Mouse (Mus musculus) left cerebral cortex, postnatal 14 days (tissue): ENCODE data around the gene Tctex1d1. TPM values are rescaled to one million over a fixed set of nuclear protein-coding genes. Genes with fewer than 3 reads are reported as not detected.

Source experiments
- DNase-seq, 2 experiments: peaks; one replicate each; pipeline ENCODE4 v3.0.0; 2021 to 2022; ENCODE audit warnings: low spot score in 2 of 2, mixed read lengths in 1 of 2
- intact Hi-C: fragments of 180-260 bp; cut with DNase I; formaldehyde crosslinking; loops from one replicate; pipeline ENCODE4 v1.15.1; 2025
- total RNA-seq, 2 experiments: library from RNA; stranded (reverse); gene quantifications; 2 replicates each; pipeline ENCODE4 v1.2.3; 2021

Tctex1d1 gene
- total RNA-seq, 2 experiments from 2014 or later: 0.66 to 0.72 TPM

DNA sequence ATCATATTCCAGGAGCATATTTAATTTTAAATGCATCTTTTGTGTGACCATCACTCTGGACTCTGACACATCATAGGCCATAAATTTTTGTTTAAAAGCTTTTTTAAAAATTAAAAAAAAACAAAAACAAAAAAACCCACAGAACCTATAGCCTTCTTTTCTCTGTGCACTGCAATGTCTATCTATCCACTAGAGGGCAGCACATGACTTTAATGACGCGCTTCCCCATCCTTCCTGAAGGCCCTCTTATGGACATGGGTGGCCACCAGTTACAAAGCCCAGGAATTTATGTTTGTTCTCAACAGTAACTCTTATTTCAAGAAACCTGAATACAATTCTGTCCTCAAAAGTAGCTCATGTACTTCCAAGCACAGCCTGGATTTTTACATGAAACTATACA is 8.5 kb downstream of the Tctex1d1 start:
- intact Hi-C loops: loop anchor here (2.0 to 10.0 kb wide), 3 partner anchors 128 to 358 kb away; partner anchors contain the start of genes Mier1 and Wdr78
- peak; percentile 80 to 84 for DNase-seq

DNA sequence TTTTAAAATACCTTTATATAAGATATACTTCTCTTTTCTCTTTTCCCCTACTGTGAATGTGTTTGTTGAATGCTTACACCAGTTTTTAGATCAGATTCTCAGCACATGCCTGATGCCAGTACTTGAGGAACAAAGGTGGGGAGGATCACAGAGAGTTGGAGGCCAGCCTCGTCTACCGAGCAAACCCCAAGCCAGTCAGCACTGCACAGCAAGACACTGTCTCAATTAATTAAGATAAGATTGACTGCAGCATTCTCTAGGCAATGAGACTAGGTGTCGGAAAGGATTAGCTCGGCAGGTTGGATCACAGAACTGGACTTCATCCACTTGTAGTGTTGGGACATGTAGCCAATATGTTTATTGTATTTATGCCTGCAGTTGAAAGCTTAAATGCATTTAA is 8.9 kb downstream of the Tctex1d1 start:
- DNase-seq: no peak
- intact Hi-C loops: loop anchor here (2.0 to 10.0 kb wide), 3 partner anchors 127 to 357 kb away; partner anchors contain the start of genes Mier1 and Wdr78

DNA sequence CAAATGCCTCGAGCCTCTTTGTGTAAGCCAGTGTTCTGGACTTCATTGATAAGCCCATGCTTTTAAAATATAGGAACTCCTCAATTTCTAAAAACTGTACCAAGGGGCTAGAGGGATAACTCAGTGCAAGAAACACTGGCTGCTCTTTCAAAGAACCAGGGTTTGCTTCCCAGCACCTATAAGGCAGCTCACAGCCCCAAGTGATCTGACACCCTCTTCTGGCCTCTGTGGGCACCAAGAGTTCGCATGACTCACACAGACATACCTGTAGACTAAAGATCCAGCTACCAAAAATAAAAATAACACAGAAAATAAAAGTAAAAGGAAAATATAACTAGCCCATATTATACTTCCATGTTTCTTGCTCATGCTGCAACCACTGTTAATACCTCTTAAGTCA is 9.3 kb downstream of the Tctex1d1 start:
- intact Hi-C loops: loop anchor here (2.0 to 10.0 kb wide), 3 partner anchors 127 to 357 kb away; partner anchors contain the start of genes Mier1 and Wdr78
- no peak for DNase-seq

DNA sequence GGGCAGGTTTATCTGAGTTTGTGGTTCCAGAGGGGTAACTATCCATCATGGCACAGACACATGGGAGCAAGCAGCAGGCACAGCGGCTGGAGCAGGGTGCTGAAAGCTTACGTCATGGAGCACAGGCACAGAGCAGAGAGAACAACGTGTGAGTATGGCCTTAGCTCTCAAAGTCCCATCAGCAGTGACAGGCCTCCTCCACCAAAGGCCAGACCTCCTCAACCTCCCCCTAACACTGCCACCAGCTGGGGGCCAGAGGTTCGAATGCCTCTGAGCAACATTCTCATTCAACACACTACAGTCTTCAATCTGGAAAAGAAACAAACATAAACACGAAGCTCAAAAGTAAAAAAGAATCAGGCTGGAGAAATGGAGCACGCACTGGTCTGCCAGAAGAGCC is 10.1 kb downstream of the Tctex1d1 start:
- no peak for DNase-seq
- intact Hi-C loops: loop anchor here (10.0 kb wide), 2 partner anchors 126 to 356 kb away; partner anchors contain the start of genes Mier1 and Wdr78

DNA sequence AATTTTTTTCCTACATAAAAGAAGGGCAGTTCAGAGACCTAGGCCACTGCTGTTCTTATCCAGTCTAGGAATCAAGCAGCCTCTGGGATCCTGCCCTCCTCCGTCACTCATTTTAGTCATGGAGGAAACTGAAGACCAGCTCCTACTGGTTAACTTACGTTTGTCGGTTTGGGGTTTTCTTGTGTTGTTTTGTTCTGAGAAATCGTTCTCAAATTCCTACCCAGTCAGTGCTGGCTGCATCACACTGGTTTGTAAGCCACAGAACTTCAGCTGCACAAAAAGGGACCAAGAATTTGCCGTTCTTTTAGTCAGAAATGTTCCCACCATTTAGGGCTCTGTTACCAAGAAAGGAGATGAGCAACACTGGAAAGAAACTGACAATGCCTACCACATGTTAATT is 11.0 kb downstream of the Tctex1d1 start:
- DNase-seq: no peak
- intact Hi-C loops: loop anchor here (10.0 kb wide), 2 partner anchors 125 to 355 kb away; partner anchors contain the start of genes Mier1 and Wdr78

DNA sequence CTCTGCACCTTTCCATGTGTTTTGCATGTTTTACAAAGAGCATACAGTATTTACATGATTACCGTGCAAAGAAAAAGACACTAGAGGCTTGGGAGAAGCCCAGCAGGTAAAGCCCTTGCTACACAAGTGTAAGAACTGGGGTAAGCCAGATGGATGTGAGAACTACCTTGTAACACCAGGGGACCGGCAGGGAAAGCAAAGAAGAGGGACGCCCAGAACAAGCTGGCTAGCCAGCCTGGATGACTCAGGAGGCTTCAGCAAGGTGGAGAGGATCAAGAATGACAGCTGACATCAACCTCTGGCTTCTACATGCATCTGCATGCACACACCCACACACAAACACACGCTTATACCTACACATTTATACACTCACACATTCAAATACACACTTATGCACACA is 11.6 kb downstream of the Tctex1d1 start:
- intact Hi-C loops: no loop called here
- no peak for DNase-seq

DNA sequence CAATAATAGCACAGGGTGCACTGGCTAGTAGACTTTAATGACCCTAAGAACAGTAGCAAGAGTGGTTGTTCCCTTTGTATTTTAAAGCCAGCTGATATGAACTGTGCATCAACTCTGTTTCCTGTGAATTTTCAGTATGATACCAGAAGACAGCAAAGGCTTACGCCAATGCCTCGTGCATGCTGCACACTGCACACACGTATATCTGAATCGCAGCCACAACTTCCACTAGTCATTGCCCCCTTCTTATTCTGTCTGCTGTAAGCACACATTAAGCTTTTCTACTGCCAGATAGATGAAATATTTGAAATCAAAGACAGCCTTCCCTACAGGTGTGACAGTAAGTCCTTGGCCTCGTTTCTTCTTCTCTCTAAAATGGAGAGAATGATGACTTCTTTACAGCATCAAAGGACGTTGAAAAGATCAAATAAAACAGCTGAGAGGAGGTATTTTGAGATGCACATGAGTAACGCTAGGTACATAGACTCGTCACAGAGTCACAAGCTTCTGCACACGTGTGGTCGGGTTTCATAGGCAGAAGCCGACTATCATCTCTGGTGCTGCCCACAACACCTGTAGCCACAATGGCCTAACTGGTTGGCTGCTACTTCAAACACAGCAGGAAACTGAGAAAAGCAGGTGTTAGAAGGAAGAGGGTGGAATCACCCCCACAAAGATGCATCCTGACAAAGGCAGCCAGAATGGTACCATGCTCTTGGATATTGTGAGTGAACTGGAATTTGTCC is 12.4 kb downstream of the Tctex1d1 start:
- intact Hi-C loops: no loop called here

DNA sequence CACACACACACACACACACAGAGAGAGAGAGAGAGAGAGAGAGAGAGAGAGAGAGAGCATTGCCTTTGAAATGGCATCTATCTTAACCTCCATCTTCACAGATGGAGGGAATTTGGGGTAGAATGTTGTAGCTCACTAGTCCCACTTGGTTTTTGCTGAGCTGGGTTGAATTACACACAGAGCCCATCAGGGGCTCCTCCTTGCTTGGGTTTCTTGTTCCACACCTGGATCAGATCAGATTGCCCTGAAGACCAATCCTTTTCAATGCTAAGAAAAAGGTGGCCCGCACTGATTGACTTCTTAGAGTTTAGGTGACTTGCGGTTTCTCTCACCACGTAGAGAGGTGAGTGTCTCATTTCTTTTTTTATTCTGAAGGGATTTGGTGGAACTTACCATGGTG is 13.3 kb downstream of the Tctex1d1 start:
- intact Hi-C loops: no loop called here
- no peak for DNase-seq

More for the DNA sequence above, 12.4 kb downstream of the Tctex1d1 start:
- no peak for DNase-seq

DNA sequence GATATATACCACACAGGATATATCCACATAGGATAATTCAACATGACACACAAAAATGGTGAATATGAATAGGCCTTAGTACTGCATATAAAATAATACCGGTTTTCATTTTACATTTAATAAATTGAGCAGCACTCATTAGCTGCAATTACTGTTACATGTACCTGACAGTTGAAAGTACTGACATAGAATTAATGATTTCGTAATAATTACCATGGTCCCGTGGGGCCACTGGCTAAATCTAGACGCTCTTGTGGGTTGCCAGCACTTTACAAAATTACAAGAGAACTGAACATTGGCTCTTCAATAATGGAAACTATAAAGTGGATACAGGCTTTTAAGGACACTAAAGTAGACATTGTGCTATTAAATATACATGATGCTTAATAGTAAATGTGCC is 26.3 kb downstream of the Tctex1d1 start:
- intact Hi-C loops: no loop called here
- no peak for DNase-seq

DNA sequence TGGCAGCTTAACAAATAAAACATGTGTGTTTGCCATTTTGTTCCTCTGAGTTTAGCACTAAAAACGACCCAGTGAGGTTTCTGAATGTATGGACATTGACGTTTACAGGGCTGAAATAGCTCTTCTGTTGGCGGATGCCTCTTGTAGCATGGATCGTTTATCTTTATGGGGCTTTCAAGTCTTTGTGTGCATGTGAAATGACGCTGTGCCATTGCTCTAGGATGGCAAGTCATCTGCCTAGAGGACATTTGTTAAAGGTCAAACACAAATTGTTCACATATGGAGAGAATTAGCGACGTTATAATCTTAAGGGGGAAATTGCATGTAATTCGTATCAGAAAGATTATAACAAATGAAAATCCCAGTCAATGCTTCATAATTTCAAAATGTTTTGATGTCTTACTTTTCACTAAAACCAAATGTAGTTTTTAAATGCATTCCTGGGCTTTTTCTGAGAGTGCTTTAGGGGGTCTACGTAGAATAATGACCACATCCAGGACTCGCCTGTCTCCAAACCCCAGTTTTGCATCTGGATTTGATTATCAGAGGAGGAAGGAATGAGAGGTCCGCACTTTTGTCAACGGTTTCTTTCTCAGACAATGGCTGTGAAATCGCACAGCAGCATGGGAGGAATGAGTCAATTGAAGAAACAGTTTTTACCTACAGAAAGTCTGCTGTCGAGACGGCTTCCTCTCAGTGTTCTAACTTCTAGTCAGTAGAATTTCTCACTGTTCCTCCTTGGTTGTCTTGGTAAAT is 27.0 kb downstream of the Tctex1d1 start:
- intact Hi-C loops: no loop called here
- DNase-seq: no peak

DNA sequence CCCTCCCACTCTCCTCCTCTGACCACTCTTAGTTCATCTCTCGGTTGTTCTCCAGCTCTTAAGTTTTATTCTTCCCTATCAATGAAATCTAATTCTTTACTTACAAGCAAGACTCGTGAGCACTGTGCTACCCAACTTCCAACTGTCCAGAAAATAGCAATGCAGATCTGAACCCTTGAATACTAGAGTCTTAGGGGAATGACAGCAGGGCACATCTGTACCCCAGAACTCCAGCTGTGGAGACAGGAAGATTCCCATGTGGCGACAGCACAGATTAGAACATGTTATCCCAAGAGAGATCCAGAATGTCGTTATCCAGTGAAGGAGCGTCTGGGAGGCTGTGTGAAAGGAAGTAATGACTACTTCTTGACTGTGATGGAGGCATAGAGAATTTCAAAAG is 27.9 kb downstream of the Tctex1d1 start:
- intact Hi-C loops: no loop called here

DNA sequence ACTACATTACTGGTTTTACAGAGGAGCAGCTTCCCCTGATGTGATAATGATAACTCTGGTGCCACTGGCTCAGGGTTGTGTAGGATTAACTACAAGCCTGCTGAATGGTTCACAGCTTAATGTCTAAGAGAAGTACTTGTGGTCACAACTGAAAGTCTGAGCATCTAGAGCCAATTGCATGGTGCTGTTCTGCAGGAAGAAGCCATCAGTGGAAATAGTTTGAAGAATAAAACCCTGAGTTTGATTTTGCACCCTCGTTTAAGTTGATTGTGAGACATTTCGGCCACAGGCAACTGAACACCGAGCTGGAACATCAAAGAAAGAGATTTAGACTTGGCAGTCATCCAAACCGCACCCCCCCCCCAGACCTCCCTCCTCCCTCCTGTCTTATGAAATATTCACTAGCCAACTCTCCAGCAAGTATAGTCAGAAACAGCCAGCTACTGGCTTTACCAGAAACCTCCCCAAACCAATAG is 28.6 kb downstream of the Tctex1d1 start:
- intact Hi-C loops: no loop called here
- no peak for DNase-seq

More for the DNA sequence above, 27.9 kb downstream of the Tctex1d1 start:
- DNase-seq: no peak

DNA sequence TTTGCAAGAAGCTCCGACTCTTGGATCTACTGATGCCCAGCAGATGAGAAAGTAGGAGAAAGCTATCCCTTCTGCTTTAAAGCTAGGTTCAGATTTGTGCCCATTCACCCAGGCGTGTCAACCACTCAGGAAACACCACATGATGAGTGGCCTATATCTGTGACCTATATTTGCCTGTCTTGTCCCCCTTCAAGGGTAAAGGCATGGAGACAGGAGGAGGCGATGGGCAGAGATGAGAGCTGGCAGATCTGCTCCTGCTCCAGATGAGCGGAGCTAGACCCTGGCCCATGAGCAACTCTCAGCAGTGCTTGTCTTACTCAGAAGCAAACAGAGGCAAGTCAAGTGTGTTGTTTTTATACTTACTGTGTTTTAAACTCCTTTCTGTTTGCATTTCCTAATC is 32.3 kb downstream of the Tctex1d1 start:
- no peak for DNase-seq
- intact Hi-C loops: no loop called here

DNA sequence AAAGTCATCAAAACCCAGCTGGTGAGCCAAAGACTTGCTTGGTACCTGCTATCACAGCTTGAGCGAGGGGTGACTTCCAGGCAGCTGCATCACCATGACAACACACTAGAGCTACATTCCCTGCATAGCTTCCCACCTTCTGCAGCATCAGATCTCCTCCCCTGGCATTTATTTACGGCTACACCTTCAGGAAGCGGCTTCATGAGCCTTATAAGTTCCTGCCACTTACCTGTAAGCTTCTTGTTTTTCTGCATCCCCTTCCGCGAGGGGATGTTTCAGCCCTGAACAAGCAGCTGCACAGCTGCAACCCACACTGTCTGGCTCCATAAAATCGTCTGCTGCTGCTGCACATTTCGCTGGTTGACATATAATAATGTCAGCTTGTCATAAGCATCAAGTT is 33.4 kb downstream of the Tctex1d1 start:
- DNase-seq: peak; percentile 12 to 20
- intact Hi-C loops: no loop called here

DNA sequence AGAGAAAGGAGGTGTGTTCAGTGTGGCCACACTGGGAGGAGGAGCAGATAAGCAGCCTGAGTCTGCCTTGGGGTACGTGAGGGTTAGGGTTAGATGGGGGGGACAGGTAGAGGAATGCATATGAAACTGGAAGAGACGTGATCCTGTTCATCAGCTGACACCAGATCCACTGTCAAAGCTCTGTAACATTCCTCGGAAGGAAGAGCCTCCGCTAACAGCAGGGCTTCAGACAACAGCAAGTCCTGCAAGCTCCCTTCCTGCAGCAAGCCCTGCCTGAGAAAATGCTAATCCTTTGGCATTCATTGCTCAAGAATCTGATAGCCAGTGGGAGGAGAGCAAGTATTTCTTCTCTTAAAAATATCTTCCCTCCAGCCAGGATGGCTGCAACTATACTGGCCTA is 35.1 kb downstream of the Tctex1d1 start:
- no peak for DNase-seq
- intact Hi-C loops: no loop called here

DNA sequence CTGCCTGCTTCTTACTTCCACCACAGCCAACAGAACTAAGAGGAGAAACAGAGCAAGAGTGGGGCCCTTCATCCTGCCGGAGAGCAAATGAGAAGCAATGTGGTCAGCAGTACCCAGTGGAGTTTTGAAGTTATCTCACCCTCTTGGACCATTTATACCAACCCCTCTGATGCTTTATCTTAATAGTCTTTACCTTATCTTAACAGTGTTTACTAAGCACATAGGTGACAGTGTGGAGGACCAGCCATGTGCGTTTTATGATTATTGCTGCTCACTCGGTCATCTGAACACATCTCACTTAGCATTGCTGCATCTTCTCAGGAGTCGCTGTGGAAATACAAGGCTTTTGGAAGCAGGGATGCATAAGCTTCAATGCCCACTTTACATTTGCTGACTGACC is 48.2 kb downstream of the Tctex1d1 start, which contains the start of gene Insl5:
Insl5 (minus strand) TSS at position 222 of the 400 bp plus-strand sequence.
- intact Hi-C loops: no loop called here
- no peak for DNase-seq

DNA sequence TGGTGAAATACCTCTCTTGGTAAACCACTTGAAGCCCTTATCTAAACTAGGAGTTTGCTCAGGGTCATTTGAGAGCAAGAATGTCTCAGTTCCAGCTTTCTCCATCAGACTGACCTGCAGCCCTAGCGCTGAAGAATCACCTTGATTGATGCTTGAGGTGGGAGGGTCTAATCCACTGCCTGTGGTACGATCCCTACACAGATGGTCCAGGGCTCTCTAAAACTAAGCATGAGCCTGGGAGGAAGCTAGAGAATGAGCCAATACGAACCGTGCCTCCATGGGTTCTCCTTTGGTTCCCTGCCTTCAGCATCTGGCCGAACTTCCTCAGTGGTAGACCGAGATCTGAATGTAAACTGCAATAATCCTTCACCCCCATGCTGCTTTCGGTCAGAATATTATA is 49.3 kb downstream of the Tctex1d1 start:
- intact Hi-C loops: no loop called here
- DNase-seq: no peak

DNA sequence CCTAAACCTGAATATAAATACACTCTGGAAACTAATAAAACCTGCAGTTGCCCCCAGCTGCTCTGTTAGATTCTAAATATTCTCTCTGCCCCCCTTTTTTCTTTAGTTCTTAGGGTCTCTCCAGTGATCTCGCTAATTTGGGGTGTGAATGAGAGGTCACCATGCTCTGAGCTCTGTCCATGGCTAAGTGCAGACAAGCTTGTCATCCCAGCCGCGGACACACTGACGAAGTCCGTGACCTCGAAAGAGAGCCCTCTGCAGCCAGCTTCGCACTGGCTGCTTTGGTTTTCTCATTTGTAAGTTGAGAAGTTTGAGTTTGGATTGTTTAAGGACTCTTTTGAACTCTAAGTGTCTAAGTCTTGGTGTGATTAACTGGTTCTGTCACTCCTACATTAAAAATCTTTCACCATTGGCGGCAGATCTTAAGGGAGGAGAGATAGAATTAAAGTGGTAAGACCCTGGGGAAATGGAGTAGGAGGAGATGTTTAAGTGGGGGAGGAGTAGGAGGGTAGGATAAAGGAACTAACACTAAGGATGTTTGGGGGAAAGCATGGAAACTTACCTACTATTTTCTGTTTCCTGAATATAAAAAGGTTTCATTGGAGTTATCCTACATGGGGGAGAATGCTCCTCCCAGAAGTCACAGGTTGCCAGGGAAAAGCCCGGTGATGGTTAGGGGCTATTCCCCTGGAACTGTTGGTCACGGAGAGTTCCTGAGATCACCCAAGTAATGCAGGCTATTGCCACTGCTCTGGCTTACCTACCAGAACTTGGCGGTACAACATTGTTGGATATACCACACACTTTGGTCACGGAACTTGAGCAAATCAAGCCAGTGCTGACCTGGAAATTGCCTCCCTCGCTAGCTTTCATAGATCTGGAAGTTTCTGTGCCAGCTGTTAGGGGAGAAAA is 50.0 kb downstream of the Tctex1d1 start:
- no peak for DNase-seq
- intact Hi-C loops: no loop called here

DNA sequence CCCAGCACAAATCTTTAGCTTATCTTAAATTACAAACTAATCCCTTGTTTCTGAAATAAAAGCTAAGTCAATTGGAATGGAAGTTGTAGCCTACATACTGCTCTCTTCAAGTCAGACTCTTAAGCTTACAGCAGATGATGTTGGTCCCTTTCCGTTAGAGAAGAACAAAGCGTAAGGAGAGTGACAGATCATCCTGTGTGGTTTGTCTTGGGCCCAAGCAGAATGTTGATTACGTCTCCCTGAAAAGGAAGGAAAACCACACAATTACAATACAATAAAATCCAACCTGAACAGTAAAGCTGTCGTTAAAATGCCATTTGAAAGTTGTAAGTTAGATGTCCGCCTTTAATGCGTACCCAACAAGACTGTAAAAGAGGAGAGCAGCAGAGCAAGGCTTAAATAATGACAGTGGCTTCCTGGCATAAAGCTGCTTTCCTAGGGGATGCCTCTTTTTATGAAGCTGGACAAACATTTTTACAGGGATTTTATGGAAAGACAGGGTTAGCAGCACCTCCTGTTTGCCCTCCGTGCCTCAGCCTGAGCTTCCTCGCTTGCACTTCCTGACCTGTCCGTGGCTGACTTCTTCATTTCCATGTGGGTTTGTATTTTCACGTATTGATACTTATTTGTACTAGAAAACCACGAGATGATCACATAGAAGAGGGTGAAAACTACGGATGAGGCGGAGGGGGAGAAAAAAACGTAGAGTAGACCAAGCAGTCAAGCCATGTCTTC is 60.9 kb downstream of the Tctex1d1 start:
- DNase-seq: no peak
- intact Hi-C loops: no loop called here
